Mouse (Mus musculus) frontal cortex, postnatal 14 days (tissue): ENCODE data around the gene Kif22.

Source experiments
- DNase-seq, 2 experiments: peaks; one replicate each; pipeline ENCODE4 v3.0.0; 2022; ENCODE audit warnings: low spot score in 2 of 2

Kif22 gene

GRCm38 (mm10) chr7:126984667-126985444 is 57.4 kb downstream of the Kif22 start:
- no peak for DNase-seq

DNA sequence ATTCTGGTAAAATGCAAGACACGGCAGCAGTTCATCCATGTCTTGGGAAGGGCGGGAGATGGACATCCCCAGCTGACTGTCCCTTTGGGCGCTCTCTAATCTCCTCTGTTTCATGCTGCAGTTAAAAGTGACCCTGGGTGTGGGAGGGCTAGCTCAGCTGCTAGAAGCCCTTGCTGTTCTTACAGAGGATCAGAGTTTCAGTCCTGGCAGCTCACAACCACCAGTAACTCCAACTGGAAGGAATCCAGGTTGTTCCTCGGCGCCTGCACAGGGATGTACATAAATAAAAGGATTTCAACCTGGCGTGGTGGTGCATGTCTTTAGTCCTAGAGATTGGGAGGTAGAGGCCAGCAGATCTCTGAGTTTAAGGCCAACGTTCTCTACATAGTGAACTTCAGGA is 59.2 kb downstream of the Kif22 start:
- DNase-seq = no peak

DNA sequence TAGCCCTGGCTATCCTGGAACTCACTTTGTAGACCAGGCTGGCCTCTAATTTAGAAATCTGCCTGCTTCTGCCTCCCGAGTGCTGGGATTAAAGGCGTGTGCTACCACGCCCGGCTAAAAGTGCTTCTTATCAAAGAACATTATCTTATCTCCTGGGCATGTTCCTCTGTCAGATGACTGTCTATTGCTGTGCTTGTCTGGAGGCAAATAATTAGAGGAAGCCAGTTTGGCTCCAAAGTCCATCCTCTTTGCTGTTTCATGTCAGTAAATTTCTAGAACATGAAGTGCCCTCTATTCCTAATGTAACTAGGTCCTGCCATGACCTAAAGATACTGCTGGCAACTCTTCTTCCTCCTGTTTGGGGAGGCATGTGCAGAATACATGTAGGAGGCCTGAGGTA is 60.2 kb downstream of the Kif22 start:
- no peak for DNase-seq

GRCm38 (mm10) chr7:126981601-126982000 is 60.7 kb downstream of the Kif22 start:
- no peak for DNase-seq

- no peak for DNase-seq
These were observed 63.4 kb downstream of the Kif22 start for GRCm38 (mm10) chr7:126978841-126979240.
